Mouse (Mus musculus) stomach, embryonic 16.5 days (tissue): ENCODE results near the gene Lbhd2. TPM values are rescaled to one million over a fixed set of nuclear protein-coding genes. Genes with fewer than 3 reads are reported as not detected.

Source experiments
- ATAC-seq: fragments of 200-750 bp; cut with Nextera tagmentation; 2 replicates; pipeline ENCODE4 v1.8.0; 2017; ENCODE audit warnings: moderate number of reproducible peaks, moderate TSS enrichment; ENCODE audit not compliant: insufficient read depth, low FRiP score
- H3K27ac ChIP-seq: fragments of 300-500 bp; sonication (generic); 2 replicates; pipeline ENCODE4 v1.5.1; 2014; ENCODE audit warnings: low read length
- H3K27me3 ChIP-seq: fragments of 300-500 bp; sonication (generic); 2 replicates; pipeline ENCODE4 v1.6.1; 2014; ENCODE audit warnings: low read length, control low read depth, mixed read lengths; ENCODE audit not compliant: control insufficient read depth, insufficient read depth
- H3K36me3 ChIP-seq: fragments of 300-500 bp; sonication (generic); 2 replicates; pipeline ENCODE4 v1.6.1; 2014; ENCODE audit warnings: low read length; ENCODE audit not compliant: control insufficient read depth, insufficient read depth
- H3K4me1 ChIP-seq: fragments of 300-500 bp; sonication (generic); 2 replicates; pipeline ENCODE4 v1.6.1; 2014; ENCODE audit warnings: low read length, control low read depth, mixed read lengths; ENCODE audit not compliant: control insufficient read depth, insufficient read depth
- H3K4me2 ChIP-seq: fragments of 300-500 bp; sonication (generic); 2 replicates; pipeline ENCODE4 v1.6.1; 2014; ENCODE audit warnings: low read depth, low read length, mixed read lengths
- H3K4me3 ChIP-seq: fragments of 300-500 bp; sonication (generic); replicated peaks from 2 replicates; pipeline ENCODE4 v1.5.1; 2014; ENCODE audit warnings: mild to moderate bottlenecking, low read length
- H3K9ac ChIP-seq: fragments of 300-500 bp; sonication (generic); 2 replicates; pipeline ENCODE4 v1.6.1; 2014; ENCODE audit warnings: low read length
- H3K9me3 ChIP-seq: fragments of 300-500 bp; sonication (generic); replicated peaks from 2 replicates; pipeline ENCODE4 v1.6.1; 2016; ENCODE audit warnings: low read length, control low read depth; ENCODE audit not compliant: control insufficient read depth
- WGBS: fragments of 180-500 bp; shearing (Covaris S2); extraction: QIAGEN DNeasy Blood & Tissue Kit; methylation state at CpG from one replicate; pipeline ENCODE4 v1.1.7; 2014; 5-methylcytosine and 5-hydroxymethylcytosine counted together
- polyA plus RNA-seq: library from polyadenylated mRNA; unstranded; fragments of >200 nt; fragmentation: Nextera tagmentation; extraction: Ambion mirVana; gene quantifications from 2 replicates; pipeline ENCODE4 v1.2.1, GENCODE M21; 2015

The Lbhd2 gene
- polyA plus RNA-seq, 1 experiment from 2014 or later = 1.4 TPM

GRCm38 (mm10) chr12:111425789-111426460, 19.3 kb downstream of the Lbhd2 start:
- no peak overlapping the region for H3K27ac ChIP-seq
- H3K36me3 ChIP-seq = no peaks in the 10 kb centered on the region
- no peaks in the 10 kb centered on the region for H3K9me3 ChIP-seq
- no peak overlapping the region for H3K4me2 ChIP-seq
- H3K4me1 ChIP-seq = peaks cover 40% of the 10 kb centered on the region
- H3K27me3 ChIP-seq = peaks cover 55% of the 10 kb centered on the region
- H3K9ac ChIP-seq = no peak overlapping the region
- no peak overlapping the region for H3K4me3 ChIP-seq
- 18% methylated on average over 29 of the region's 29 CpGs for WGBS
- 0 out of 2 replicates have a peak, but pooled peaks have one; percentile 32 for ATAC-seq

- Histone ChIP-seq H3K4me1 (peaks cover 41% of the 10 kb centered on the region), H3K27me3 (peaks cover 47% of the 10 kb centered on the region)
Measured at GRCm38 (mm10) chr12:111427438-111428113, 21.0 kb downstream of the Lbhd2 start.

GRCm38 (mm10) chr12:111428364-111428763, 21.8 kb downstream of the Lbhd2 start:
- Histone ChIP-seq H3K9me3 (no peaks in the 10 kb centered on the region), H3K4me3 (no peak overlapping the region), H3K4me2 (no peak overlapping the region), H3K27me3 (peaks cover 39% of the 10 kb centered on the region), H3K36me3 (no peaks in the 10 kb centered on the region), H3K4me1 (peaks cover 39% of the 10 kb centered on the region), H3K9ac (no peak overlapping the region), H3K27ac (no peak overlapping the region)
- no peak for ATAC-seq
- 24% methylated on average over 8 of the region's 8 CpGs for WGBS

More at GRCm38 (mm10) chr12:111427438-111428113, 21.0 kb downstream of the Lbhd2 start:
- H3K4me3 ChIP-seq = no peak overlapping the region
- H3K9me3 ChIP-seq = no peaks in the 10 kb centered on the region
- 49% methylated on average over 12 of the region's 12 CpGs for WGBS
- no peak overlapping the region for H3K4me2 ChIP-seq
- no peak overlapping the region for H3K27ac ChIP-seq
- no peak for ATAC-seq
- H3K36me3 ChIP-seq = no peaks in the 10 kb centered on the region
- H3K9ac ChIP-seq = peak overlapping the region; percentile 3; the same call in 1 of the 2 replicates

- peak overlapping the region; percentile 74 for H3K4me2 ChIP-seq
- ATAC-seq = peak; percentile 41; the same call in 1 of the 2 replicates
- peak overlapping the region; percentile 62; the same call in 1 of the 2 replicates for H3K27ac ChIP-seq
- WGBS = 1% methylated on average over 40 of the region's 40 CpGs
- no peaks in the 10 kb centered on the region for H3K36me3 ChIP-seq
- H3K4me3 ChIP-seq = peak overlapping the region; percentile 43
- no peaks in the 10 kb centered on the region for H3K9me3 ChIP-seq
- peak overlapping the region; percentile 67 for H3K9ac ChIP-seq
- peaks cover 31% of the 10 kb centered on the region for H3K27me3 ChIP-seq
- H3K4me1 ChIP-seq = peaks cover 36% of the 10 kb centered on the region
Measured at GRCm38 (mm10) chr12:111428961-111429911, 22.6 kb downstream of the Lbhd2 start.

GRCm38 (mm10) chr12:111430049-111430867, 23.6 kb downstream of the Lbhd2 start:
- peaks cover 39% of the 10 kb centered on the region for H3K4me1 ChIP-seq
- no peaks in the 10 kb centered on the region for H3K9me3 ChIP-seq
- no peaks in the 10 kb centered on the region for H3K36me3 ChIP-seq
- 20% methylated on average over 27 of the region's 27 CpGs for WGBS
- peaks cover 27% of the 10 kb centered on the region for H3K27me3 ChIP-seq
- H3K27ac ChIP-seq = peak overlapping the region; percentile 86; the same call in 1 of the 2 replicates
- H3K4me3 ChIP-seq = peak overlapping the region; percentile 43
- peak overlapping the region; percentile 74 for H3K4me2 ChIP-seq
- peak overlapping the region; percentile 67; the same call in 1 of the 2 replicates for H3K9ac ChIP-seq
- ATAC-seq = 0 out of 2 replicates have a peak, but pooled peaks have one; percentile 5

GRCm38 (mm10) chr12:111430868-111431817, 24.5 kb downstream of the Lbhd2 start:
- Histone ChIP-seq H3K4me3 (no peak overlapping the region), H3K27me3 (peaks cover 22% of the 10 kb centered on the region), H3K9ac (no peak overlapping the region), H3K4me2 (no peak overlapping the region), H3K36me3 (no peaks in the 10 kb centered on the region), H3K4me1 (peaks cover 39% of the 10 kb centered on the region), H3K9me3 (no peaks in the 10 kb centered on the region), H3K27ac (peak overlapping the region; percentile 86; the same call in 1 of the 2 replicates)
- no peak for ATAC-seq
- whole genome bisulfite sequencing = 46% methylated on average over 14 of the region's 14 CpGs

GRCm38 (mm10) chr12:111432097-111432496, 25.5 kb downstream of the Lbhd2 start:
- 39% methylated on average over 4 of the region's 4 CpGs for WGBS
- no peak overlapping the region for H3K4me3 ChIP-seq
- H3K36me3 ChIP-seq = no peaks in the 10 kb centered on the region
- ATAC-seq = peak; percentile 12; the same call in 1 of the 2 replicates
- no peak overlapping the region for H3K9ac ChIP-seq
- H3K9me3 ChIP-seq = no peaks in the 10 kb centered on the region
- peaks cover 44% of the 10 kb centered on the region for H3K4me1 ChIP-seq
- peak overlapping the region; percentile 86 for H3K27ac ChIP-seq
- H3K4me2 ChIP-seq = no peak overlapping the region
- H3K27me3 ChIP-seq = peaks cover 22% of the 10 kb centered on the region
